Mouse (Mus musculus): ENCODE results near the gene Bag1. TPM values are rescaled to one million over a fixed set of nuclear protein-coding genes. Genes with fewer than 3 reads are reported as not detected.
"Not testable (repeated sequence)": the region's sequence is repeated elsewhere in the genome, so short reads cannot be mapped to it uniquely, and the experiment has no call there.

Bag1 gene
- total and polyA plus RNA-seq, 2 experiments from 2014 or later = 116 to 201 TPM

- no peaks in the 10 kb centered on the region for H3K27me3 ChIP-seq (ENCODE audit: insufficient read depth, low read length)
- WGBS = 96% methylated on average over 5 of the region's 5 CpGs
- no peak overlapping the region for H3K4me2 ChIP-seq (ENCODE audit: low read depth)
- no peak overlapping the region for H3K9ac ChIP-seq
- 0 out of 2 replicates have a peak, but pooled peaks cover 6% of the 10 kb centered on the region for H3K9me3 ChIP-seq (ENCODE audit: low read length)
- H3K4me3 ChIP-seq (ENCODE audit: low read depth, low read length) = no peak overlapping the region
- no peak for TF ChIP-seq CTCF (IDR thresholded peaks at IDR 0.05; ENCODE audit: low read depth)
- ATAC-seq (no peak), DNase-seq (no peak)
- H3K27ac ChIP-seq (ENCODE audit: low read depth, low read length) = no peak overlapping the region
- no peaks in the 10 kb centered on the region for H3K4me1 ChIP-seq (ENCODE audit: insufficient read depth)
- H3K36me3 ChIP-seq (ENCODE audit: insufficient read depth) = peaks cover 79% of the 10 kb centered on the region
These were observed 9.3 kb downstream of the Bag1 start for GRCm38 (mm10) chr4:40938793-40939192.

- Histone ChIP-seq H3K9ac (no peak overlapping the region), H3K4me1 (ENCODE audit: insufficient read depth) (no peaks in the 10 kb centered on the region), H3K4me3 (ENCODE audit: low read depth, low read length) (no peak overlapping the region), H3K27ac (ENCODE audit: low read depth, low read length) (no peak overlapping the region), H3K4me2 (ENCODE audit: low read depth) (no peak overlapping the region), H3K9me3 (ENCODE audit: low read length) (0 out of 2 replicates have a peak, but pooled peaks cover 6% of the 10 kb centered on the region), H3K36me3 (ENCODE audit: insufficient read depth) (peaks cover 72% of the 10 kb centered on the region), H3K27me3 (ENCODE audit: insufficient read depth, low read length) (no peaks in the 10 kb centered on the region)
- peak; percentile 93 for ATAC-seq
- DNase-seq = peak; percentile 51
- TF ChIP-seq CTCF (IDR thresholded peaks at IDR 0.05; ENCODE audit: low read depth) = no peak
- 66% methylated on average over 9 of the region's 9 CpGs for WGBS
These were observed 11.8 kb downstream of the Bag1 start for GRCm38 (mm10) chr4:40936175-40936839.

GRCm38 (mm10) chr4:40934369-40934768 is 13.7 kb downstream of the Bag1 start:
- not testable (repeated sequence) for ATAC-seq; H3K27me3 ChIP-seq (ENCODE audit: insufficient read depth, low read length); H3K4me2 ChIP-seq (ENCODE audit: low read depth); H3K9ac ChIP-seq; H3K27ac ChIP-seq (ENCODE audit: low read depth, low read length); DNase-seq; H3K4me1 ChIP-seq (ENCODE audit: insufficient read depth); H3K4me3 ChIP-seq (ENCODE audit: low read depth, low read length); H3K9me3 ChIP-seq (ENCODE audit: low read length)
- 95% methylated on average over 3 of the region's 3 CpGs for WGBS
- H3K36me3 ChIP-seq (ENCODE audit: insufficient read depth) = peaks cover 57% of the 10 kb centered on the region

DNA sequence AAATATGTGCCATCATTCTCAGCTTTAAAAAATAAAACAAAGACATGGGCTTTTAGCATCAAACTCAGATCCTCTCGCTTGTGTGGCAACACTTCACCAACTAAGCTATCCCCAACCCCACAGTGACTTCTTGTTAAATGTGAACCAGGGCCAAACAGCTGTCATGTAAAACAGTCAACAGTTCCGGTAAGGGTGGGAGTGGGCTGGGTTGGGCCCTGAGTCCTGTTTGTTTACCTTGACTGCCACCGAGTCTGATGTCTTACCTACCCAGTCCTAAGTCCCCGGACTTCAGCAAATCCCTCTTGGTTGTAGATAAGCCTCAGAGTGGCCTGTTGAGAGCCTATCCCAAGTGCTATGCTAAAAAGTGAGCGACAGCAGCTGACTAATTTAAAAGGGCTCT is 14.4 kb downstream of the Bag1 start:
- Histone ChIP-seq H3K9ac (no peak overlapping the region), H3K4me2 (ENCODE audit: low read depth) (no peak overlapping the region), H3K4me1 (ENCODE audit: insufficient read depth) (no peaks in the 10 kb centered on the region), H3K36me3 (ENCODE audit: insufficient read depth) (peaks cover 50% of the 10 kb centered on the region), H3K27me3 (ENCODE audit: insufficient read depth, low read length) (no peaks in the 10 kb centered on the region), H3K27ac (ENCODE audit: low read depth, low read length) (no peak overlapping the region), H3K4me3 (ENCODE audit: low read depth, low read length) (no peak overlapping the region), H3K9me3 (ENCODE audit: low read length) (no peaks in the 10 kb centered on the region)
- ATAC-seq (no peak), DNase-seq (no peak)
- WGBS = 96% methylated on average over 5 of the region's 5 CpGs
- no peak for TF ChIP-seq CTCF (IDR thresholded peaks at IDR 0.05; ENCODE audit: low read depth)

DNA sequence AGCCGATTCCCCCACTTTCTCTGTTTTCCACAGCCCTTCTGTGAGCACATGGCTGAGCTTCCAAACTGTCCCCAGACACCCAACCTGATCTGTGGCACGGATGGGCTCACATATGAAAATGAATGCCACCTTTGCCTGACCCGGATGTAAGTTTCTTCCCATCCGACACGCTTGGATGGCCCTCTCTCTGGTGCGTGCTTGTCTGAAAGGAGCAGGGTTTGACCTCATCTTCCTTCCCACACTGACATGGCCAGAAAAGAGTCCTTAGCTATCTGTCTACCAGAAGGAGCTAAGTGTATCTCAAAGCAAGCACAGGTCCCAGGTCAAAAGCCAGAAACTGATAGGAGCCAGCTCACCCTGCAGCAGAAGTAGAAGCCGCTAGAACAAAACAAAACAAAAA is 19.0 kb downstream of the Bag1 start:
- no peak for ATAC-seq

DNA sequence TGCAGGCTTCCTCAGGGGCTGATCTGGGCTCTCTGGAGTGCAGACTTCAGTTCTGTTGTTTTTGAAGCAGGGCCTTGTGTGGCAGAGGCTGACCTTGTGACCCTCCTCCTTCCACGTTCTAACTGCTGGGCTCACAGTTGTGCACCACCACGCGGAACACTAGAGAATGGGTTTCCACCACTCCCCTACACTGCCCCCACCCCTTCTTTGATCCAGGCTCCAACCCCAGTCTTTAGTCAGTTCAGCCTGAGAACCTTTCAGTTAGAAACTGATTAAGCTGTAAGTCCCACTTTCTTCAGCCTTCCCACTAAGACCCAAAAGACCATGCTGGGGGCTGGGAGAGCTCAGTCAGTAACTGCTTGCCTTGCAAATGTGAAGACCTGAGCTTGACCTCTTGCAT is 22.5 kb downstream of the Bag1 start:
- H3K36me3 ChIP-seq (ENCODE audit: insufficient read depth) = no peaks in the 10 kb centered on the region
- no peak overlapping the region for H3K4me3 ChIP-seq (ENCODE audit: low read depth, low read length)
- ATAC-seq = no peak
- no peak overlapping the region for H3K4me2 ChIP-seq (ENCODE audit: low read depth)
- no peak for TF ChIP-seq CTCF (IDR thresholded peaks at IDR 0.05; ENCODE audit: low read depth)
- no peak overlapping the region for H3K27ac ChIP-seq (ENCODE audit: low read depth, low read length)
- WGBS = 50% methylated on average over 3 of the region's 3 CpGs
- no peak overlapping the region for H3K9ac ChIP-seq
- DNase-seq = no peak
- H3K9me3 ChIP-seq (ENCODE audit: low read length) = no peaks in the 10 kb centered on the region
- no peaks in the 10 kb centered on the region for H3K27me3 ChIP-seq (ENCODE audit: insufficient read depth, low read length)
- H3K4me1 ChIP-seq (ENCODE audit: insufficient read depth) = no peaks in the 10 kb centered on the region

More for the DNA sequence above, 19.0 kb downstream of the Bag1 start:
- Histone ChIP-seq H3K4me1 (ENCODE audit: insufficient read depth) (no peaks in the 10 kb centered on the region), H3K27me3 (ENCODE audit: insufficient read depth, low read length) (no peaks in the 10 kb centered on the region), H3K9me3 (ENCODE audit: low read length) (no peaks in the 10 kb centered on the region), H3K4me2 (ENCODE audit: low read depth) (no peak overlapping the region), H3K27ac (ENCODE audit: low read depth, low read length) (no peak overlapping the region), H3K36me3 (ENCODE audit: insufficient read depth) (peaks cover 16% of the 10 kb centered on the region), H3K4me3 (ENCODE audit: low read depth, low read length) (no peak overlapping the region), H3K9ac (no peak overlapping the region)
- no peak for DNase-seq
- no peak for TF ChIP-seq CTCF (IDR thresholded peaks at IDR 0.05; ENCODE audit: low read depth)
- WGBS = 86% methylated on average over 7 of the region's 7 CpGs

- Histone ChIP-seq H3K27me3 (ENCODE audit: insufficient read depth, low read length) (no peaks in the 10 kb centered on the region), H3K4me1 (ENCODE audit: insufficient read depth) (no peaks in the 10 kb centered on the region), H3K9ac (no peak overlapping the region), H3K36me3 (ENCODE audit: insufficient read depth) (no peaks in the 10 kb centered on the region), H3K9me3 (ENCODE audit: low read length) (no peaks in the 10 kb centered on the region), H3K27ac (ENCODE audit: low read depth, low read length) (no peak overlapping the region), H3K4me2 (ENCODE audit: low read depth) (no peak overlapping the region), H3K4me3 (ENCODE audit: low read depth, low read length) (no peak overlapping the region)
- DNase-seq = no peak
- 82% methylated on average over 6 of the region's 6 CpGs for WGBS
- TF ChIP-seq CTCF (IDR thresholded peaks at IDR 0.05; ENCODE audit: low read depth) = no peak
- no peak for ATAC-seq
These were observed 24.9 kb downstream of the Bag1 start for GRCm38 (mm10) chr4:40923087-40923651.
